Mouse (Mus musculus) heart, postnatal 0 days (tissue): ENCODE measurements around the gene Pde7b.

Experiments
- CTCF ChIP-seq: IDR thresholded peaks from 2 replicates; pipeline ENCODE4 v1.5.1; 2016; ENCODE audit warnings: antibody characterized with exemption, control low read depth, low read depth
- EP300 ChIP-seq: IDR thresholded peaks from 2 replicates; pipeline ENCODE4 v1.6.1; 2016; ENCODE audit warnings: antibody characterized with exemption, low read depth

- no peak for TF ChIP-seq CTCF
- no peak for TF ChIP-seq EP300
Observed at GRCm38 (mm10) chr10:20543121-20543520, 181.8 kb downstream of the Pde7b start.
